Mouse (Mus musculus) liver, adult 2 months (tissue): Measurements from ENCODE around the gene Elf2. TPM values are rescaled to one million over a fixed set of nuclear protein-coding genes. Genes with fewer than 3 reads are reported as not detected.

ENCODE experiments used
- DNase-seq: peaks from one replicate; pipeline ENCODE4 v3.0.0-alpha.2; 2011; ENCODE audit warnings: low read depth, low spot score; ENCODE audit errors: extremely low read depth
- H3K27ac ChIP-seq: fragments of 200-500 bp; replicated peaks from 2 replicates; pipeline ENCODE4 v1.5.1; 2012; ENCODE audit warnings: low read depth, mild to moderate bottlenecking, control low read depth, inconsistent platforms, low read length; ENCODE audit not compliant: insufficient read depth
- H3K27me3 ChIP-seq: fragments of 200-500 bp; 2 replicates; pipeline ENCODE4 v1.6.1; 2012; ENCODE audit warnings: mild to moderate bottlenecking, moderate library complexity, low read length, inconsistent platforms; ENCODE audit not compliant: control insufficient read depth, insufficient read depth
- H3K36me3 ChIP-seq: fragments of 200-500 bp; 2 replicates; pipeline ENCODE4 v1.6.1; 2012; ENCODE audit warnings: low read length, inconsistent platforms; ENCODE audit not compliant: control insufficient read depth, insufficient read depth
- H3K4me1 ChIP-seq: fragments of 200-500 bp; 2 replicates; pipeline ENCODE4 v1.6.1; 2011; ENCODE audit warnings: low read length; ENCODE audit not compliant: control insufficient read depth, insufficient read depth
- H3K4me3 ChIP-seq: fragments of 200-500 bp; 2 replicates; pipeline ENCODE4 v1.5.1; 2011; ENCODE audit warnings: low read depth, mild to moderate bottlenecking, control low read depth, low read length, moderate library complexity; ENCODE audit not compliant: insufficient read depth
- H3K79me2 ChIP-seq: fragments of 200-500 bp; 2 replicates; pipeline ENCODE4 v1.6.1; 2012; ENCODE audit warnings: inconsistent platforms, mild to moderate bottlenecking, low read length, moderate library complexity; ENCODE audit not compliant: control insufficient read depth, insufficient read depth
- H3K9ac ChIP-seq: fragments of 200-500 bp; 2 replicates; pipeline ENCODE4 v1.6.1; 2012; ENCODE audit warnings: low read depth, mild to moderate bottlenecking, control low read depth, inconsistent platforms, low read length
- CTCF ChIP-seq: fragments of 200-500 bp; IDR thresholded peaks from 2 replicates; pipeline ENCODE4 v1.5.1; 2011; ENCODE audit warnings: low read depth, low read length, control low read depth
- POLR2A ChIP-seq: fragments of 200-500 bp; IDR thresholded peaks from 2 replicates; pipeline ENCODE4 v1.6.1; 2011; ENCODE audit warnings: low read length, control low read depth; ENCODE audit not compliant: insufficient read depth; ENCODE audit errors: extremely low read depth
- WGBS: fragments of 180-500 bp; shearing (Covaris S2); methylation state at CpG from one replicate; pipeline ENCODE4 v1.1.7; 2018; 5-methylcytosine and 5-hydroxymethylcytosine counted together
- polyA plus RNA-seq: library from polyadenylated mRNA; depleted of rRNA; stranded (reverse); fragments of >200 nt; gene quantifications from 2 replicates; pipeline ENCODE4 v1.2.3, GENCODE M21; 2012
- total RNA-seq: library from RNA; depleted of rRNA; stranded (reverse); fragments of >200 nt; gene quantifications from 2 replicates; pipeline ENCODE4 v1.2.3, GENCODE M21; 2014

Gene Elf2
- total and polyA plus RNA-seq, 2 experiments, result 14.0 to 23.8 TPM

- no peak for DNase-seq
- TF ChIP-seq POLR2A (no peak), CTCF (no peak)
- Histone ChIP-seq H3K27ac (no peak overlapping the region), H3K9ac (no peak overlapping the region), H3K27me3 (no peaks in the 10 kb centered on the region), H3K4me3 (no peak overlapping the region), H3K79me2 (peaks cover 27% of the 10 kb centered on the region; the same call in 1 of the 2 replicates), H3K36me3 (peaks cover 3% of the 10 kb centered on the region; the same call in 1 of the 2 replicates), H3K4me1 (no peaks in the 10 kb centered on the region)
- WGBS, result 82% methylated on average over 10 of the region's 10 CpGs
These were observed 23.6 kb downstream of the Elf2 start for GRCm38 (mm10) chr3:51316876-51317275.

- Histone ChIP-seq H3K4me3 (no peak overlapping the region), H3K27ac (no peak overlapping the region), H3K27me3 (no peaks in the 10 kb centered on the region), H3K9ac (no peak overlapping the region), H3K4me1 (no peaks in the 10 kb centered on the region; the same call in 1 of the 2 replicates), H3K36me3 (no peaks in the 10 kb centered on the region; the same call in 1 of the 2 replicates), H3K79me2 (peaks cover 15% of the 10 kb centered on the region; the same call in 1 of the 2 replicates)
- WGBS, result 72% methylated on average over 9 of the region's 9 CpGs
- TF ChIP-seq POLR2A (no peak), CTCF (no peak)
- no peak for DNase-seq
These were observed 28.8 kb downstream of the Elf2 start for GRCm38 (mm10) chr3:51311638-51312037.

GRCm38 (mm10) chr3:51310098-51310497 lies 30.4 kb downstream of the Elf2 start:
- Histone ChIP-seq H3K27me3 (no peaks in the 10 kb centered on the region), H3K79me2 (peaks cover 17% of the 10 kb centered on the region; the same call in 1 of the 2 replicates), H3K27ac (no peak overlapping the region), H3K9ac (no peak overlapping the region), H3K36me3 (peaks cover 4% of the 10 kb centered on the region; the same call in 1 of the 2 replicates), H3K4me3 (no peak overlapping the region), H3K4me1 (no peaks in the 10 kb centered on the region; the same call in 1 of the 2 replicates)
- no peak for DNase-seq
- TF ChIP-seq CTCF, result no peak
- no peak for TF ChIP-seq POLR2A
- 70% methylated on average over 7 of the region's 7 CpGs for WGBS

- Histone ChIP-seq H3K79me2 (peaks cover 8% of the 10 kb centered on the region; the same call in 1 of the 2 replicates), H3K27me3 (no peaks in the 10 kb centered on the region), H3K36me3 (peaks cover 4% of the 10 kb centered on the region; the same call in 1 of the 2 replicates), H3K4me3 (no peak overlapping the region), H3K9ac (no peak overlapping the region), H3K27ac (no peak overlapping the region), H3K4me1 (peaks cover 3% of the 10 kb centered on the region; the same call in 1 of the 2 replicates)
- WGBS, result 79% methylated on average over 2 of the region's 2 CpGs
- DNase-seq, result no peak
- TF ChIP-seq POLR2A (no peak), CTCF (no peak)
These were observed 33.8 kb downstream of the Elf2 start for GRCm38 (mm10) chr3:51306621-51307020.

GRCm38 (mm10) chr3:51305961-51306360 lies 34.5 kb downstream of the Elf2 start:
- Histone ChIP-seq H3K4me3 (no peak overlapping the region), H3K27ac (no peak overlapping the region), H3K36me3 (peaks cover 4% of the 10 kb centered on the region; the same call in 1 of the 2 replicates), H3K4me1 (peaks cover 3% of the 10 kb centered on the region; the same call in 1 of the 2 replicates), H3K27me3 (no peaks in the 10 kb centered on the region), H3K9ac (no peak overlapping the region), H3K79me2 (peaks cover 8% of the 10 kb centered on the region; the same call in 1 of the 2 replicates)
- no peak for TF ChIP-seq CTCF
- no peak for TF ChIP-seq POLR2A
- no peak for DNase-seq
- 89% methylated on average over 8 of the region's 8 CpGs for WGBS

GRCm38 (mm10) chr3:51302971-51303476 lies 37.4 kb downstream of the Elf2 start:
- 80% methylated on average over 3 of the region's 3 CpGs for WGBS
- no peaks in the 10 kb centered on the region for H3K27me3 ChIP-seq
- peaks cover 5% of the 10 kb centered on the region; the same call in 1 of the 2 replicates for H3K36me3 ChIP-seq
- peaks cover 4% of the 10 kb centered on the region; the same call in 1 of the 2 replicates for H3K79me2 ChIP-seq
- no peak overlapping the region for H3K9ac ChIP-seq
- H3K27ac ChIP-seq, result no peak overlapping the region
- peaks cover 3% of the 10 kb centered on the region; the same call in 1 of the 2 replicates for H3K4me1 ChIP-seq
- DNase-seq, result no peak
- TF ChIP-seq CTCF, result no peak
- no peak for TF ChIP-seq POLR2A
- H3K4me3 ChIP-seq, result no peak overlapping the region
